Mouse (Mus musculus) heart, postnatal 0 days (tissue): Measurements from ENCODE around the gene Vars.
"Not testable (repeated sequence)": the region's sequence is repeated elsewhere in the genome, so short reads cannot be mapped to it uniquely, and the experiment has no call there.

Experiments used
- CTCF ChIP-seq: IDR thresholded peaks from 2 replicates; pipeline ENCODE4 v1.5.1; 2016; ENCODE audit warnings: antibody characterized with exemption, control low read depth, low read depth
- EP300 ChIP-seq: IDR thresholded peaks from 2 replicates; pipeline ENCODE4 v1.6.1; 2016; ENCODE audit warnings: antibody characterized with exemption, low read depth

GRCm38 (mm10) chr17:34999871-35000716 lies 693 bp upstream of the Vars start:
- not testable (repeated sequence) for TF ChIP-seq EP300, CTCF
